Mouse (Mus musculus): ENCODE measurements around the gene Mob4. TPM values are rescaled to one million over a fixed set of nuclear protein-coding genes. Genes with fewer than 3 reads are reported as not detected.

The Mob4 gene
- polyA plus RNA-seq, 1 experiment from 2014 or later, result 173 TPM

- Histone ChIP-seq H3K9ac (ENCODE audit: low read length) (no peak overlapping the region), H3K27ac (ENCODE audit: low read depth, low read length) (no peak overlapping the region), H3K4me1 (ENCODE audit: control insufficient read depth, insufficient read depth, low read length) (peaks cover 13% of the 10 kb centered on the region), H3K27me3 (replicated peaks; ENCODE audit: control insufficient read depth, insufficient read depth, low read length) (no peaks in the 10 kb centered on the region), H3K4me3 (ENCODE audit: low read depth, low read length) (no peak overlapping the region), H3K4me2 (ENCODE audit: low read length) (no peak overlapping the region), H3K36me3 (ENCODE audit: control insufficient read depth, insufficient read depth, low read length) (no peaks in the 10 kb centered on the region), H3K9me3 (replicated peaks; ENCODE audit: control insufficient read depth, low read length) (no peaks in the 10 kb centered on the region)
- ATAC-seq, result no peak
- DNase-seq (ENCODE audit: low spot score), result no peak
- 90% methylated on average over 5 of the region's 5 CpGs for whole genome bisulfite sequencing
These were observed 1.3 kb upstream of the Mob4 start for GRCm38 (mm10) chr1:55129716-55130115.

- peaks cover 13% of the 10 kb centered on the region for H3K4me1 ChIP-seq (ENCODE audit: control insufficient read depth, insufficient read depth, low read length)
- ATAC-seq, result no peak
- H3K9me3 ChIP-seq (replicated peaks; ENCODE audit: control insufficient read depth, low read length), result no peaks in the 10 kb centered on the region
- peak overlapping the region; percentile 97 for H3K27ac ChIP-seq (ENCODE audit: low read depth, low read length)
- H3K36me3 ChIP-seq (ENCODE audit: control insufficient read depth, insufficient read depth, low read length), result no peaks in the 10 kb centered on the region
- peak overlapping the region; percentile 93 for H3K4me3 ChIP-seq (ENCODE audit: low read depth, low read length)
- no peak for DNase-seq (ENCODE audit: low spot score)
- H3K4me2 ChIP-seq (ENCODE audit: low read length), result peak overlapping the region; percentile 76
- WGBS, result 73% methylated on average over 10 of the region's 10 CpGs
- no peaks in the 10 kb centered on the region for H3K27me3 ChIP-seq (replicated peaks; ENCODE audit: control insufficient read depth, insufficient read depth, low read length)
- H3K9ac ChIP-seq (ENCODE audit: low read length), result peak overlapping the region; percentile 99
These were observed 678 bp upstream of the Mob4 start for GRCm38 (mm10) chr1:55130190-55130916.

GRCm38 (mm10) chr1:55131424-55132014, 488 bp downstream of the Mob4 start:
- peak overlapping the region; percentile 99 for H3K9ac ChIP-seq (ENCODE audit: low read length)
- ATAC-seq, result peak; percentile 85; the same call in 1 of the 2 replicates
- H3K27ac ChIP-seq (ENCODE audit: low read depth, low read length), result peak overlapping the region; percentile 97

GRCm38 (mm10) chr1:55132308-55132707, 1.3 kb downstream of the Mob4 start:
- DNase-seq (ENCODE audit: low spot score), result no peak
- no peak for ATAC-seq
- Histone ChIP-seq H3K4me1 (ENCODE audit: control insufficient read depth, insufficient read depth, low read length) (peaks cover 13% of the 10 kb centered on the region), H3K36me3 (ENCODE audit: control insufficient read depth, insufficient read depth, low read length) (no peaks in the 10 kb centered on the region), H3K4me2 (ENCODE audit: low read length) (peak overlapping the region; percentile 76), H3K27ac (ENCODE audit: low read depth, low read length) (no peak overlapping the region), H3K9ac (ENCODE audit: low read length) (peak overlapping the region; percentile 99), H3K27me3 (replicated peaks; ENCODE audit: control insufficient read depth, insufficient read depth, low read length) (no peaks in the 10 kb centered on the region), H3K9me3 (replicated peaks; ENCODE audit: control insufficient read depth, low read length) (no peaks in the 10 kb centered on the region), H3K4me3 (ENCODE audit: low read depth, low read length) (peak overlapping the region; percentile 93)
- 69% methylated on average over 4 of the region's 4 CpGs for WGBS

More at GRCm38 (mm10) chr1:55131424-55132014, 488 bp downstream of the Mob4 start:
- no peaks in the 10 kb centered on the region for H3K27me3 ChIP-seq (replicated peaks; ENCODE audit: control insufficient read depth, insufficient read depth, low read length)
- H3K36me3 ChIP-seq (ENCODE audit: control insufficient read depth, insufficient read depth, low read length), result no peaks in the 10 kb centered on the region
- H3K4me1 ChIP-seq (ENCODE audit: control insufficient read depth, insufficient read depth, low read length), result peaks cover 13% of the 10 kb centered on the region
- peak; percentile 39 for DNase-seq (ENCODE audit: low spot score)
- H3K9me3 ChIP-seq (replicated peaks; ENCODE audit: control insufficient read depth, low read length), result no peaks in the 10 kb centered on the region
- peak overlapping the region; percentile 76 for H3K4me2 ChIP-seq (ENCODE audit: low read length)
- 0% methylated on average over 46 of the region's 47 CpGs for WGBS
- peak overlapping the region; percentile 93 for H3K4me3 ChIP-seq (ENCODE audit: low read depth, low read length)

- WGBS, result 79% methylated on average over 2 of the region's 2 CpGs
These were observed 2.1 kb downstream of the Mob4 start for GRCm38 (mm10) chr1:55133173-55133572.

GRCm38 (mm10) chr1:55134301-55134700, 3.3 kb downstream of the Mob4 start:
- no peak overlapping the region for H3K27ac ChIP-seq (ENCODE audit: low read depth, low read length)
- 0 out of 2 replicates have a peak overlapping the region, but pooled peaks have one; percentile 5 for H3K9ac ChIP-seq (ENCODE audit: low read length)
- H3K4me3 ChIP-seq (ENCODE audit: low read depth, low read length), result no peak overlapping the region
- ATAC-seq, result no peak
- peaks cover 13% of the 10 kb centered on the region for H3K4me1 ChIP-seq (ENCODE audit: control insufficient read depth, insufficient read depth, low read length)
- H3K4me2 ChIP-seq (ENCODE audit: low read length), result no peak overlapping the region
- no peak for DNase-seq (ENCODE audit: low spot score)
- H3K36me3 ChIP-seq (ENCODE audit: control insufficient read depth, insufficient read depth, low read length), result peaks cover 4% of the 10 kb centered on the region; the same call in 1 of the 2 replicates
- H3K9me3 ChIP-seq (replicated peaks; ENCODE audit: control insufficient read depth, low read length), result no peaks in the 10 kb centered on the region
- H3K27me3 ChIP-seq (replicated peaks; ENCODE audit: control insufficient read depth, insufficient read depth, low read length), result no peaks in the 10 kb centered on the region
- WGBS, result 95% methylated on average over 3 of the region's 3 CpGs

More at GRCm38 (mm10) chr1:55133173-55133572, 2.1 kb downstream of the Mob4 start:
- H3K27me3 ChIP-seq (replicated peaks; ENCODE audit: control insufficient read depth, insufficient read depth, low read length), result no peaks in the 10 kb centered on the region
- H3K9ac ChIP-seq (ENCODE audit: low read length), result no peak overlapping the region; the same call in 1 of the 2 replicates
- ATAC-seq (no peak), DNase-seq (ENCODE audit: low spot score) (no peak)
- no peak overlapping the region for H3K4me3 ChIP-seq (ENCODE audit: low read depth, low read length)
- H3K27ac ChIP-seq (ENCODE audit: low read depth, low read length), result no peak overlapping the region
- no peak overlapping the region; the same call in 1 of the 2 replicates for H3K4me2 ChIP-seq (ENCODE audit: low read length)
- peaks cover 13% of the 10 kb centered on the region for H3K4me1 ChIP-seq (ENCODE audit: control insufficient read depth, insufficient read depth, low read length)
- H3K36me3 ChIP-seq (ENCODE audit: control insufficient read depth, insufficient read depth, low read length), result peaks cover 4% of the 10 kb centered on the region; the same call in 1 of the 2 replicates
- H3K9me3 ChIP-seq (replicated peaks; ENCODE audit: control insufficient read depth, low read length), result no peaks in the 10 kb centered on the region

- WGBS, result 94% methylated on average over 1 of the region's 1 CpGs
- no peak overlapping the region for H3K4me2 ChIP-seq (ENCODE audit: low read length)
- no peak for ATAC-seq
These were observed 4.8 kb downstream of the Mob4 start for GRCm38 (mm10) chr1:55135846-55136245.

GRCm38 (mm10) chr1:55144338-55144737, 13.3 kb downstream of the Mob4 start:
- Histone ChIP-seq H3K9me3 (replicated peaks; ENCODE audit: control insufficient read depth, low read length) (no peaks in the 10 kb centered on the region), H3K36me3 (ENCODE audit: control insufficient read depth, insufficient read depth, low read length) (peaks cover 33% of the 10 kb centered on the region), H3K4me1 (ENCODE audit: control insufficient read depth, insufficient read depth, low read length) (no peaks in the 10 kb centered on the region), H3K9ac (ENCODE audit: low read length) (no peak overlapping the region), H3K4me2 (ENCODE audit: low read length) (no peak overlapping the region), H3K4me3 (ENCODE audit: low read depth, low read length) (no peak overlapping the region), H3K27ac (ENCODE audit: low read depth, low read length) (no peak overlapping the region), H3K27me3 (replicated peaks; ENCODE audit: control insufficient read depth, insufficient read depth, low read length) (no peaks in the 10 kb centered on the region)
- ATAC-seq (no peak), DNase-seq (ENCODE audit: low spot score) (no peak)
- WGBS, result 98% methylated on average over 4 of the region's 4 CpGs

More at GRCm38 (mm10) chr1:55135846-55136245, 4.8 kb downstream of the Mob4 start:
- DNase-seq (ENCODE audit: low spot score), result no peak
- Histone ChIP-seq H3K4me3 (ENCODE audit: low read depth, low read length) (no peak overlapping the region), H3K36me3 (ENCODE audit: control insufficient read depth, insufficient read depth, low read length) (peaks cover 13% of the 10 kb centered on the region), H3K27me3 (replicated peaks; ENCODE audit: control insufficient read depth, insufficient read depth, low read length) (no peaks in the 10 kb centered on the region), H3K9me3 (replicated peaks; ENCODE audit: control insufficient read depth, low read length) (no peaks in the 10 kb centered on the region), H3K9ac (ENCODE audit: low read length) (no peak overlapping the region), H3K4me1 (ENCODE audit: control insufficient read depth, insufficient read depth, low read length) (peaks cover 9% of the 10 kb centered on the region), H3K27ac (ENCODE audit: low read depth, low read length) (no peak overlapping the region)

- WGBS, result 94% methylated on average over 7 of the region's 7 CpGs
- no peaks in the 10 kb centered on the region for H3K27me3 ChIP-seq (replicated peaks; ENCODE audit: control insufficient read depth, insufficient read depth, low read length)
- no peak overlapping the region for H3K9ac ChIP-seq (ENCODE audit: low read length)
- H3K4me3 ChIP-seq (ENCODE audit: low read depth, low read length), result no peak overlapping the region
- H3K4me1 ChIP-seq (ENCODE audit: control insufficient read depth, insufficient read depth, low read length), result no peaks in the 10 kb centered on the region
- H3K9me3 ChIP-seq (replicated peaks; ENCODE audit: control insufficient read depth, low read length), result no peaks in the 10 kb centered on the region
- no peak overlapping the region for H3K27ac ChIP-seq (ENCODE audit: low read depth, low read length)
- no peak for ATAC-seq
- H3K36me3 ChIP-seq (ENCODE audit: control insufficient read depth, insufficient read depth, low read length), result peaks cover 38% of the 10 kb centered on the region
- DNase-seq (ENCODE audit: low spot score), result peak; percentile 23
- no peak overlapping the region for H3K4me2 ChIP-seq (ENCODE audit: low read length)
These were observed 14.5 kb downstream of the Mob4 start for GRCm38 (mm10) chr1:55145556-55145955.

Data from forebrain, embryonic 14.5 days (tissue).